Mouse (Mus musculus) forebrain, embryonic 16.5 days (tissue): ENCODE measurements around the gene Itsn1. TPM values are rescaled to one million over a fixed set of nuclear protein-coding genes. Genes with fewer than 3 reads are reported as not detected.

ENCODE experiments used
- ATAC-seq: fragments of 200-750 bp; cut with Nextera tagmentation; 2 replicates; pipeline ENCODE4 v1.8.0; 2017; ENCODE audit warnings: mild to moderate bottlenecking, moderate library complexity
- H3K27ac ChIP-seq: fragments of 300-500 bp; sonication (generic); 2 replicates; pipeline ENCODE4 v1.5.1; 2014; ENCODE audit warnings: low read length, control low read depth
- H3K27me3 ChIP-seq: fragments of 300-500 bp; sonication (generic); replicated peaks from 2 replicates; pipeline ENCODE4 v1.6.1; 2014; ENCODE audit warnings: low read length; ENCODE audit not compliant: control insufficient read depth, insufficient read depth
- H3K36me3 ChIP-seq: fragments of 300-500 bp; sonication (generic); 2 replicates; pipeline ENCODE4 v1.6.1; 2014; ENCODE audit not compliant: control insufficient read depth, insufficient read depth
- H3K4me1 ChIP-seq: fragments of 300-500 bp; sonication (generic); replicated peaks from 2 replicates; pipeline ENCODE4 v1.6.1; 2014; ENCODE audit warnings: low read length; ENCODE audit not compliant: control insufficient read depth, insufficient read depth
- H3K4me2 ChIP-seq: fragments of 300-500 bp; sonication (generic); 2 replicates; pipeline ENCODE4 v1.6.1; 2014; ENCODE audit warnings: mild to moderate bottlenecking, low read length, control low read depth
- H3K4me3 ChIP-seq: fragments of 300-500 bp; sonication (generic); replicated peaks from 2 replicates; pipeline ENCODE4 v1.5.1; 2014; ENCODE audit warnings: mild to moderate bottlenecking, low read length, control low read depth
- H3K9ac ChIP-seq: fragments of 300-500 bp; sonication (generic); replicated peaks from 2 replicates; pipeline ENCODE4 v1.6.1; 2014; ENCODE audit warnings: low read depth, low read length, control low read depth
- H3K9me3 ChIP-seq: fragments of 300-500 bp; sonication (generic); 2 replicates; pipeline ENCODE4 v1.6.1; 2016; ENCODE audit warnings: low read length; ENCODE audit not compliant: control insufficient read depth
- WGBS: fragments of 180-500 bp; shearing (Covaris S2); extraction: QIAGEN DNeasy Blood & Tissue Kit; methylation state at CpG from one replicate; pipeline ENCODE4 v1.1.7; 2014; 5-methylcytosine and 5-hydroxymethylcytosine counted together
- polyA plus RNA-seq: library from polyadenylated mRNA; unstranded; fragments of >200 nt; fragmentation: Nextera tagmentation; extraction: Ambion mirVana; gene quantifications from 2 replicates; pipeline ENCODE4 v1.2.1, GENCODE M21; 2015

Gene Itsn1
- polyA plus RNA-seq, result 86.3 and 94.3 TPM in 2 replicates

GRCm38 (mm10) chr16:91729066-91729482 is at the start of gene Itsn1:
Gene Itsn1, plus strand, starts transcription at chr16:91729281.
- Histone ChIP-seq H3K9ac (peak within 1 kb of the TSS; percentile 92), H3K27me3 (no peaks in the 10 kb centered on the region), H3K9me3 (no peaks in the 10 kb centered on the region), H3K4me1 (peaks cover 37% of the 10 kb centered on the region), H3K4me2 (peak within 1 kb of the TSS; percentile 89), H3K36me3 (no peaks in the 10 kb centered on the region), H3K4me3 (peak within 1 kb of the TSS; percentile 93), H3K27ac (peak within 1 kb of the TSS; percentile 97)
- peak; percentile 94 for ATAC-seq
- under 1% methylated on average over 21 of the region's 33 CpGs for WGBS

- H3K4me1 ChIP-seq, result no peaks in the 10 kb centered on the region
- H3K27ac ChIP-seq, result no peak overlapping the region
- peaks cover 24% of the 10 kb centered on the region for H3K36me3 ChIP-seq
- no peak overlapping the region for H3K4me3 ChIP-seq
- H3K27me3 ChIP-seq, result no peaks in the 10 kb centered on the region
- no peak for ATAC-seq
- no peak overlapping the region for H3K4me2 ChIP-seq
- H3K9me3 ChIP-seq, result no peaks in the 10 kb centered on the region
- 81% methylated on average over 5 of the region's 5 CpGs for WGBS
- H3K9ac ChIP-seq, result no peak overlapping the region
These were observed 48.4 kb upstream of the Itsn1 start for GRCm38 (mm10) chr16:91680656-91681055.

- H3K4me1 ChIP-seq, result peaks cover 17% of the 10 kb centered on the region
These were observed 43.6 kb upstream of the Itsn1 start for GRCm38 (mm10) chr16:91685526-91685925.

GRCm38 (mm10) chr16:91686369-91686768 is 42.7 kb upstream of the Itsn1 start:
- no peak overlapping the region for H3K9ac ChIP-seq
- peaks cover 17% of the 10 kb centered on the region for H3K4me1 ChIP-seq
- no peaks in the 10 kb centered on the region for H3K9me3 ChIP-seq
- no peak overlapping the region for H3K4me2 ChIP-seq
- no peak overlapping the region for H3K27ac ChIP-seq
- peaks cover 2% of the 10 kb centered on the region; the same call in 1 of the 2 replicates for H3K36me3 ChIP-seq
- no peak overlapping the region for H3K4me3 ChIP-seq
- no peaks in the 10 kb centered on the region for H3K27me3 ChIP-seq
- ATAC-seq, result no peak
- 88% methylated on average over 5 of the region's 5 CpGs for WGBS

More at GRCm38 (mm10) chr16:91685526-91685925, 43.6 kb upstream of the Itsn1 start:
- Histone ChIP-seq H3K36me3 (peaks cover 4% of the 10 kb centered on the region; the same call in 1 of the 2 replicates), H3K27ac (no peak overlapping the region), H3K9me3 (no peaks in the 10 kb centered on the region), H3K27me3 (no peaks in the 10 kb centered on the region), H3K9ac (no peak overlapping the region), H3K4me3 (no peak overlapping the region), H3K4me2 (no peak overlapping the region)
- WGBS, result 91% methylated on average over 5 of the region's 5 CpGs
- no peak for ATAC-seq

- H3K4me3 ChIP-seq, result peak overlapping the region; percentile 89
- no peaks in the 10 kb centered on the region for H3K9me3 ChIP-seq
- ATAC-seq, result peak; percentile 47
- peaks cover 17% of the 10 kb centered on the region for H3K4me1 ChIP-seq
- H3K27ac ChIP-seq, result peak overlapping the region; percentile 81
- peak overlapping the region; percentile 87 for H3K9ac ChIP-seq
- peak overlapping the region; percentile 77 for H3K4me2 ChIP-seq
- H3K27me3 ChIP-seq, result no peaks in the 10 kb centered on the region
- under 1% methylated on average over 51 of the region's 51 CpGs for WGBS
- H3K36me3 ChIP-seq, result peaks cover 2% of the 10 kb centered on the region; the same call in 1 of the 2 replicates
These were observed 41.0 kb upstream of the Itsn1 start for GRCm38 (mm10) chr16:91688023-91688618.

GRCm38 (mm10) chr16:91688619-91689334 is 40.3 kb upstream of the Itsn1 start, which contains the start of gene Donson:
Gene Donson, minus strand, starts transcription at chr16:91688770.
- peaks cover 17% of the 10 kb centered on the region for H3K4me1 ChIP-seq
- H3K36me3 ChIP-seq, result peaks cover 4% of the 10 kb centered on the region; the same call in 1 of the 2 replicates
- no peaks in the 10 kb centered on the region for H3K9me3 ChIP-seq
- ATAC-seq, result peak; percentile 100
- under 1% methylated on average over 56 of the region's 71 CpGs for WGBS
- H3K4me3 ChIP-seq, result peak within 1 kb of the TSS; percentile 89
- H3K27me3 ChIP-seq, result no peaks in the 10 kb centered on the region
- peak within 1 kb of the TSS; percentile 87 for H3K9ac ChIP-seq
- peak within 1 kb of the TSS; percentile 77 for H3K4me2 ChIP-seq
- H3K27ac ChIP-seq, result peak within 1 kb of the TSS; percentile 83

GRCm38 (mm10) chr16:91689791-91690190 is 39.3 kb upstream of the Itsn1 start:
- no peak for ATAC-seq
- Histone ChIP-seq H3K4me1 (peaks cover 17% of the 10 kb centered on the region), H3K27me3 (no peaks in the 10 kb centered on the region), H3K9me3 (no peaks in the 10 kb centered on the region), H3K9ac (no peak overlapping the region), H3K4me3 (no peak overlapping the region), H3K27ac (no peak overlapping the region), H3K36me3 (peaks cover 5% of the 10 kb centered on the region; the same call in 1 of the 2 replicates), H3K4me2 (no peak overlapping the region)
- 42% methylated on average over 7 of the region's 7 CpGs for WGBS

- Histone ChIP-seq H3K9ac (no peak overlapping the region), H3K27ac (no peak overlapping the region), H3K4me1 (peaks cover 3% of the 10 kb centered on the region; the same call in 1 of the 2 replicates), H3K4me2 (no peak overlapping the region), H3K9me3 (no peaks in the 10 kb centered on the region), H3K36me3 (peaks cover 12% of the 10 kb centered on the region), H3K4me3 (no peak overlapping the region), H3K27me3 (no peaks in the 10 kb centered on the region)
- ATAC-seq, result peak; percentile 93
- WGBS, result 33% methylated on average over 14 of the region's 14 CpGs
These were observed 34.5 kb upstream of the Itsn1 start for GRCm38 (mm10) chr16:91694455-91695084.
